In genomic region chr19:8131881-8132280, GRCm38 (mm10) we compare ENCODE assay signal across 17 mouse cellular contexts. TPM values are rescaled to one million over a fixed set of nuclear protein-coding genes. Genes with fewer than 3 reads are reported as not detected.
DNase-seq lines count a peak whose midpoint lies in the region; TF ChIP-seq lines count a peak whose summit lies in the region.
"Not testable (repeated sequence)": the region's sequence is repeated elsewhere in the genome, so short reads cannot be mapped to it uniquely, and the experiment has no call there.
"Had no signal": no experiment of that assay in that cellular context is flagged by ENCODE, and none has a peak within 500 bp of the region (broad histone marks: within the 10 kb centered on the region; RNA-seq: fewer than 3 reads in every experiment).

Gene Slc22a28 (minus strand): TSS chr19:8131982.

- DNase-seq in kidney, adult 2 months: peak; percentile 42
- peak; percentile 62 for DNase-seq in kidney, adult 9 months
- peak; percentile 78 for DNase-seq in liver, adult 2 months (ENCODE audit: extremely low read depth, low read depth, low spot score)

- TF ChIP-seq CTCF in kidney, adult 2 months (conservative IDR thresholded peaks at IDR 0.05; ENCODE audit: insufficient read depth, insufficient read length, low read depth, low read length); liver, adult 2 months (IDR thresholded peaks at IDR 0.05; ENCODE audit: low read depth, low read length): not testable (repeated sequence)

- not testable (repeated sequence) for H3K9ac ChIP-seq in liver, adult 2 months (ENCODE audit: low read depth, low read length)

- H3K27me3 ChIP-seq in kidney, adult 2 months (replicated peaks; ENCODE audit: control insufficient read depth, insufficient read depth, low read length); liver, adult 2 months (ENCODE audit: control insufficient read depth, insufficient read depth, low read length): not testable (repeated sequence)

- H3K36me3 ChIP-seq in kidney, adult 2 months (ENCODE audit: control insufficient read depth, insufficient read depth, low read length); liver, adult 2 months (ENCODE audit: control insufficient read depth, insufficient read depth, low read length): not testable (repeated sequence)

- TF ChIP-seq POLR2A in kidney, adult 2 months (IDR thresholded peaks at IDR 0.05; ENCODE audit: low read depth, low read length); liver, adult 2 months (IDR thresholded peaks at IDR 0.05; ENCODE audit: extremely low read depth, insufficient read depth, low read length): not testable (repeated sequence)

- WGBS in kidney, adult 2 months: 63% methylated on average over 2 of the region's 3 CpGs
- 45% methylated on average over 2 of the region's 3 CpGs for WGBS in liver, adult 2 months

- H3K4me3 ChIP-seq in kidney, adult 2 months (ENCODE audit: insufficient read depth, low read depth, low read length); liver, adult 2 months (ENCODE audit: insufficient read depth, low read depth, low read length): not testable (repeated sequence)

- H3K27ac ChIP-seq in kidney, adult 2 months (ENCODE audit: insufficient read depth, low read depth, low read length): peak within 1 kb of the TSS; percentile 68; the same call in 1 of the 2 replicates
- H3K27ac ChIP-seq in liver, adult 2 months (replicated peaks; ENCODE audit: insufficient read depth, low read depth, low read length): peak within 1 kb of the TSS; percentile 60

- not testable (repeated sequence) for H3K4me1 ChIP-seq in kidney, adult 2 months (ENCODE audit: control insufficient read depth, insufficient read depth, low read length)
- peaks cover 11% of the 10 kb centered on the region; the same call in 1 of the 2 replicates for H3K4me1 ChIP-seq in liver, adult 2 months (ENCODE audit: control insufficient read depth, insufficient read depth, low read length)

- not testable (repeated sequence) for H3K79me2 ChIP-seq in liver, adult 2 months (ENCODE audit: control insufficient read depth, insufficient read depth, low read length)

RNA-seq across cellular contexts. Expression of gene Slc22a28, which starts in this region (rescaled TPM):
- 13.6 and 15.9 TPM in 2 replicates for polyA plus RNA-seq in kidney, adult 2 months (2012; rRNA removed)
- total RNA-seq in liver, adult 2 months (2014; rRNA removed): 3.2 and 8.9 TPM in 2 replicates
- 0.78 and 1.3 TPM in 2 replicates for polyA plus RNA-seq in liver, adult 2 months (2012; rRNA removed)
- total RNA-seq: adrenal gland, adult 18-20 months; adrenal gland, adult 2 months; adrenal gland, postnatal 10 days; adrenal gland, postnatal 14 days; adrenal gland, postnatal 25 days; CH12.LX; ES-E14; G1E; MEL had no signal
- polyA plus RNA-seq: activated CD4-positive, CD25-positive, alpha-beta regulatory T cell, adult 4 months; adrenal gland, adult 2 months; brain, embryonic 14.5 days; C2C12; CD4-positive, CD25-positive, alpha-beta regulatory T cell, adult 4 months; G1E; Patski had no signal
